Mouse (Mus musculus): Measurements from ENCODE around the gene Nav1.

GRCm38 (mm10) chr1:135509145-135510084, 97.7 kb downstream of the Nav1 start:
- TF ChIP-seq MAX (IDR thresholded peaks at IDR 0.05; ENCODE audit: low read depth) (no peak), POLR2A (IDR thresholded peaks at IDR 0.05; ENCODE audit: insufficient read length, low read depth) (no peak), SRF (IDR thresholded peaks at IDR 0.05; ENCODE audit: control insufficient read depth, insufficient read length, low read depth) (no peak)
